Mouse (Mus musculus) spleen, postnatal 36 days (tissue): ENCODE results near the gene Cox6b2.
A peak's percentile ranks its signal among the peaks of the same experiment; 100 is the strongest.

Experiments
- DNase-seq, 2 experiments: peaks; one replicate each; pipeline ENCODE4 v3.0.0; 2022; ENCODE audit warnings: low spot score in 2 of 2, mixed read lengths in 1 of 2

Gene Cox6b2

DNA sequence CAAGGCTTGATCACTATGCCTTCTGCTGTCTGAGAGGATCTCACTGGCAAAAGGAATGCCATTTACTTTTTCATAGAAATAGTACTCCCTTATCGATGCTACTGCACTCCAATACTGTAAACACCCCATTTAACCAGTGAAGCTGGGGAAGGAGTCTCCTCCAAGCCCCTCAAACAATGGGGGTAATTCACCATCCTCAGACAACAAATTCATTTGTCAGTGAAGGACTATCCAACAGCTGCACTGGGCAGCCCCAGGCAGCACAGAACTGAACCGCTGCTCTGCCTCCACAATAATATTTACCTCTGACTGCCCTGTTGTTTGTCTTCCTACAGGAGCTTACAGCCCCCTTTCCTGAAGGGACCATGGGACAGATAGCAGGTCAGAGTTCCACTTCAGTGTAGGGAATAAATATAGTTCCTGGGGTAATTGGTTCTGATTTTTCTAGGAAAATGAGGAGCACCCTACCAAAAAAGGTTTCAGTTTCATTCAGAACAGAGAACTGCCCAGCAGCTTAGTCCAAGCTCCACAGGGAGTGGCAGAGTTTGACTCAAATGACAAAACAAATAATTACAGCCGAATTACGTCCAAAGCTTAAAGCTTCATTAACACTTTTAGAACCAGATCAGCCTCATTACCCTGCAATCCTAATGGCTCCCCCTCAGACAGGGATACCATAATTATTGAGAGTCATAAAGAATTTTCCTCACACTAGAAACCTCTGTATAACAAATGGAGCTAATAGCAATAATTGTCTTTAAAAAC, 12.2 kb upstream of the Cox6b2 start:
- DNase-seq, result no peak

GRCm38 (mm10) chr7:4759670-4760069, 6.8 kb upstream of the Cox6b2 start:
- DNase-seq, result no peak

- peak in 1 of 2 experiments; percentile 18 for DNase-seq
These were observed 698 bp downstream of the Cox6b2 start for GRCm38 (mm10) chr7:4751971-4752820.

DNA sequence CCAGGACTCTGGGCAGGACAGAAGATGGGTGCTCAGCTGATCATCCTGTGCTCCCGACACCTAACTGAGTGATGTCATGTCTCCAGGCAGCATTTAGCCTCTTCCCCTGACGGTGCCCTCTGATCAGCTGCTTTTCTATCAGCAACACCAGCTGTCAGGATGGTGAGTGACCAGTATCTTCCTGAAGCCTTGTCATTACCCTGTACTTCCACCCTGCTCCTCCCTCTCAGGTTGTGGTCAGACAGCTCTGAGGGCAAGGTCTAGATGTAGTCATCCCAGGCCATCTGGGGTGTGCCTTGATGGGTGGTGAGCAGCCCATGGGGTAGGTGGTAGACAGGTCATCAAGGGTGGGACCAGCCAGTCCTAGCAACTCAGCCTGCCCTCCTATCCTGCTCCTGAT, 3.7 kb downstream of the Cox6b2 start:
- no peak for DNase-seq

DNA sequence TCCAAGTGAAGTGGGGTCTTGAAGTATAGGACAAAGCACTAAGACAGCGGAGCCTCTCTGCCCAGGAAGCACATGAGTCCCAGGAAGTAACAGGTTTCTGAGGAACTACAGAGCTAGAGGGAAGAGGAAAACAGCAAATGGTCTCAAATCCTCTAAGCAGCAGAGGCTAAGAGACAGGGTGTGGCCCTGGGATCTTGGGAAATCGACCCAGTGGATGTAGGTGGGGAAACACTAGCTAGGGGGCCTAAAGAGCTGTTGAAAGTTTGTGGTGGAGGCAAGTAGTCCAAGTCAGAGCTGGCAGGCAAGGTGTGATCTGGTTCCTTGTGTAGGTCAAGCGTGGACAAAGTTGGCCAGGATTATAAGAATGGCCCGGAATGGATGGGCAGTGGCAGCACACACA, 4.6 kb downstream of the Cox6b2 start:
- DNase-seq, result no peak

GRCm38 (mm10) chr7:4747156-4747899, 5.6 kb downstream of the Cox6b2 start:
- peak in 1 of 2 experiments; percentile 16 for DNase-seq

DNA sequence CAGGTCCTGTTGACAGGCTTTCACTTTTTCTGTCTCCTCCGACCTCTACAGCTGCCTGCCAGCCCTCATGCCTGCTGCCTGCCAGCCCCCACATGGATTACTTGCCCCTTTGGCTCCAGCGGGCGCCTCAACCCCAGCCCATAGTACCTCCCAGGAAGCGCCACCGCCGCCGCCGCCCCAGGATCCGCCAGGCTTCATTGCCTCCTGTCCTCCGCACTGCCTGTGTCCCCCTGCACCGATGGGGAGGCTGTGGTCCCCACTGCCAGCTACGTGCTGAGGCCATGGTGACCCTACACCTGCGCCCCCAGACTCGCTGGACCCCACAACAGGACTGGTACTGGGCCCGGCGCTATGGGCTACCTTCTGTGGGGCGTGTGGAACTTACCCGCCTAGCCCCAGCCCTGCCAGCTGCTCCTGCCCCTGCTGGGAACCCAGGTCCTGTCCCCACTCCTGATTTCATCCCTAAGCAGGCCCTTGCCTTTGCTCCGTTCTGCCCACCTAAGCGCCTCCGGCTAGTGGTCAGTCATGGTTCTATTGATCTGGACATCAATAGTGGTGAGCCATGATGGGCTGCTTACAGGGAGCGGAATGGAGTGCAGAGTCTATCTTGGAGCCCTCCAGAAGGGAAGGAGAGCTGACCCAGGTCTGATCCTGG, 6.4 kb downstream of the Cox6b2 start:
- DNase-seq, result no peak

GRCm38 (mm10) chr7:4744886-4745285, 8.0 kb downstream of the Cox6b2 start:
- DNase-seq, result no peak

DNA sequence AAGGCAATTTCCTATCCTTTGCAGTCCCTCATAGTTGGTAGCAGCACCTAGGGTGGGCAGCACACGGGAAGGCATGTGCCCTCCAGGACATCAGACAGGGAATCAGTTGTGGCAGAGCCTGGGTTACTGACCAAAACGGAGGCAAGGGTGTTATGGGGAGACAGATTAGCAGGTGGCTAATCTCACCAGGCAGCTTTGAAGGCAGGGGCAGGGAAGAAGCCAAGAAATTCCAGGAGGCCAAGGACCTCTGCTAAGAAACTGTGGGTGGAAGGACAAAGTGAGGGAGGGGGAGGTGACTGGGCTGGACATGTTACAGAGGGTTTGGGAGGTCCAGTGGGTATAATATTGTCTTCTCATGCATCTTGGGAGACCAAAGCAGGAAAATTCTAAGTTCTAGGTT, 9.5 kb downstream of the Cox6b2 start:
- no peak for DNase-seq

DNA sequence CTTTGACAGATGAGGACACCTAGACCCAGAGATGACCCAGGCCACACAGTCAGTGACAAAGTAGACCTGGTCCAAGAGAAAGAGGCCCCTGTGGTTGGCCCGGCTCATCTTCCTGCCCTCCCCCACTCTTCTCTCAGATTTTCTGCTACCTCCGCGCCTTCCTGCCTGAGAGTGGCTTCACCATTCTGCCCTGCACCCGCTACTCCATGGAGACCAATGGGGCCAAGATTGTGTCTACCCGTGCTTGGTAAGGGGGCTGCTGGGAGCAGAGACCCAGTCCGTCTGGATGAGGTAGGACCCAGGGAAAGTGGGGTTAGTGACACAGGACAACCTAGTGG, 10.4 kb downstream of the Cox6b2 start:
- DNase-seq, result no peak

DNA sequence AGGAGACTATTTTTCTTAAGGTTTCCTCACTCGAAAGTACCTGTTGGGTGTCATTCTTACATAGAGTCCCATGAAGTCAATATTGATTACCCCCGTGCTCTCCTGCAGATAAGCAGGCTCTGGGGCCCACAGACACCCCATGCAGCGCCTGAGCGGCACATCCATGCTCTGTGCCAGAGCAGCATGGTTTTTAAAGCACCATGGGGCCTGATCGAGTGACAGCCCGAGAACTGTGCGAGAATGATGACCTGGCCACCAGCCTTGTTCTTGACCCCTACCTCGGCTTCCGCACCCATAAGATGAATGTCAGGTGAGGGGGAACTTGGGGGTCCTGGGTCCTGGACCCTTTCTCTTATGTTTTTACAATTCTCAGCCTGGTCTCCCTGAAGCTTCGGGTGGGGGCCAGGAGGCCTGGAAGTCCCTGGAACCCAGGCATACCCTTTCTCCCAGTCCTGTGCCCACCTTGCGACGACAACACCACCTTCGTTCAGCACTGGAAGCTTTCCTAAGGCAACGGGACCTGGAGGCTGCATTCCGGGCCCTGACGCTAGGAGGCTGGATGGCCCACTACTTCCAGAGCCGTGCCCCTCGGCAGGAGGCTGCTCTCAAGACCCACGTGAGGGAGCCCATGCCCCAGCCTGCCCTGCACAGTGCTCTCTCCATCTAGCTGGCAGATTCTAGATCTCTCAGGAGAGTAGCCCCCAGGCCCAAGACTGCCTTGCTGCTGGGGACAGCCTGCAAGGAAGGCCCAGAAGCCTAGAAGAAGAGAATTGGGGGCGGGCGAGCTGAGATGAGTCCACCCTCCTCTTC, 11.0 kb downstream of the Cox6b2 start:
- DNase-seq, result no peak

DNA sequence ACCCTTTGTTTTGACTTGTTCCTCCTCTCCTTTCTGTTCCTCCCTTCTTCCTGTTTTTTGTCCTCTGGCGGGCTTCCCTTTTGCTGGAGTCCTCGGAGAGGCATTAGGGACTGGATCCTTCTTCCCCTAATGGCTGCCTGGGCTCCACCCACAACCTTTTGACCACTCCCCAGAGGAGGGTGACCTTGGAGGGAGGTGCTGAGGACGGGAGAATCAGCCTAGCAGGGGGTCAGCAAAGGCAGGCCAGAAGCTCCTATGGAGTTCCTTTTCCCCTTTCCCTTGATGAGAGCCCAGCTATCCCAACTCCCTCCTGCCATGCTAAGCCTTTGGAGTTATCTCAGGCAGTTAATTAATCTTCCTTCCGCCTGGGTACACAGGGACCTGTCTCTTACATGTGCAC, 11.7 kb downstream of the Cox6b2 start:
- DNase-seq, result peak; percentile 62 to 71

DNA sequence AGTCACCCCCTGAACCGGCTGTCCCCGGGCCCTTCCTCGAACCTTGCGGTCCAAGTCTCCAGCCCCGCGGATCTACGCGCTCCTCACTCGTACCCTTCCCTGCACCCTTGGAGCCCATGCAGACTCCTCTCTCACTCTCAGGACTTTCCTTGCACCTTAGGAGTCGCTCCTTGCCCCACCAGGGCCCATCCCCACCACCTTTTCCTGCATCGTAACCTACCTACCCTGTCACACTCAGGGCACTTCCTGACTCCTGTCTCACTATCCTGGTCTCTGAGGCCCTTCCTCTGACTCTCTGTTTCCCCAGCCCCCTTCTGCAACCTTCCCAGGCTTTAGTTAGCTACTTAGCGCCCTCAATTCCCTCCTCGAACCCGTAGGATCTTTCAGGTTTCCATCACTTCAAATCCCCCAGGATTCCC, 12.6 kb downstream of the Cox6b2 start:
- no peak for DNase-seq

- DNase-seq, result peak; percentile 99
These were observed 13.2 kb downstream of the Cox6b2 start, which contains the start of gene Kmt5c for GRCm38 (mm10) chr7:4739544-4740275. TSS of gene Kmt5c (plus strand) at chr7:4740115.

GRCm38 (mm10) chr7:4739041-4739543, 13.8 kb downstream of the Cox6b2 start:
- DNase-seq, result no peak

- no peak for DNase-seq
These were observed 19.9 kb downstream of the Cox6b2 start for GRCm38 (mm10) chr7:4732968-4733392.

DNA sequence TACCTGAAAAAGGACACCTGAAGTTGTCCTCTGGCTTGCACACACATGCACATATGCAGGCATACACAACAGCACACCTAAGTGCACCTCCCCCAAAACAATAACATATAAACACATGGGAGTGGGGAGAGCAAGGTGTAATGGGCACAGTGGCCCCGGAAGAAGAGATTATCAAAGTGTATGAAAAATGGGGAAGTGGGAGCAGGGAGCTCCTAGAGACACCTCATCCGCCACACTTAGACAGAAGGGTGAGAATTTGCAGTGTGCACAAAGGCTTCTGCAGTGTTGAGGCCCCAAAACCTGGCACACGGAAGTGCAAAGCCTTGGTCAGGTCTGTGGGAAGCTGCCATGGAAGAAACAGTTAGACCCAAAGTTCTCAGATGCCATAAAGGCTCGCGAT, 21.8 kb downstream of the Cox6b2 start:
- DNase-seq, result no peak

DNA sequence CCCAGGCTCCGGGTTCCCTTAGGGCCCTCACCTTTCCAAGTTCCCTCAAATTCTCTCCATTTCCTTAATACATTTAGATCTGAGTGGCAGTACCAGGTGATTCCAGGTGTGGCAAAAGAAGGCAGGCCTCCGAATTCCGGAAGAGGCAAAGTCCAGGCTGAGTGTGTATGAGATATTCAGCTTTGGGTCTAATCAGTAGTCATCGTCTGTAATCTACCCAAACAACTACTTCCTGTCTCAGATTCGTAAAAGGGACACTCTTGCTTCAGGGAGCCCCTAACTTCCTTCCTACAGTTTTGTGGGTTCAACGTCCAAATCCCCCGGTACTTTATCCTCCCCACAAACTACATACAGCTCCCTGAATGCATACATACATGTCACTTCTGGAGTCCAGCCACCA, 27.7 kb downstream of the Cox6b2 start, which contains the start of gene Tmem150b:
Gene Tmem150b (minus strand): TSS at position 81 of the 400 bp plus-strand sequence.
- DNase-seq, result no peak

GRCm38 (mm10) chr7:4724359-4724758, 28.5 kb downstream of the Cox6b2 start:
- DNase-seq, result peak in 1 of 2 experiments; percentile 27

DNA sequence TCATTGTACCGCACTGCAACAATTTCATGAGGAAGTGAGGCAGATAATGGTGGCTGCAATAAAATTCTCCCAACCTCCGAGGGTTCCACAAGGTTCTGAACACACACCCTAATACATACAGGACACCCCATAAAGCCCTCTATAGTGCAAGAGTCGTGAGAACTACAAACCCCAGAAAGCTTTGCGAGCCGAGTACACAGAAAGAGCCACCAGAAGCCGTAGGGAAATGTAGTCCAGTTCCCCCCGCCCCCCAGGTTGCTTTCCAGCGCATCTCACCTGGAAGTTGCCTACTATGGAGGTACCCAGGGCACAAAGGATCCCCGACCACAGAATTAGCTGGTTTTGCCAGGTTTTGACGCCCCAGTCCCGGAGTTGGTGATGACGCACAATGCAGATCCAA, 29.4 kb downstream of the Cox6b2 start:
- peak; percentile 36 to 54 for DNase-seq
